Mouse (Mus musculus): Measurements from ENCODE around the gene Gdf2.
A peak's percentile ranks its signal among the peaks of the same experiment; 100 is the strongest.

Gdf2 gene

DNA sequence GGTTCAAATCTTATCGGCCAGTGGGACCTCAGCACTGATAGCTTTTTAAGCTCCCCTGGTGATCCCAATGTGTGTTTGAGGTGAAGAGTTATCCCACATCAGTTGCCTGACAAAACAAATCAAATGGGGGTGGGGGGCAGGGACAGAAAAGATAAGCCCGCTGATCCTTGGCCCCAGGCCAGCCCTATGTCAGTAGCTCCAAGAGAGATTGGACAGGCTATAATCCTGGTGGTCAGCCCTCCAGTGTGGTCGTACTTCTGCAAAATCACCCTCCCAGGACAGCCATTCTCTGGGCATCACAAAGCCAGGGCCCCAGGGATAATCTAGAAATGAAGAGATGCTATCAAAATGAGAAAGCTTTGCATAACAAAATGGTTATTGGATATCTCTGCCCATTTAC, 18.0 kb downstream of the Gdf2 start:
- no peak for DNase-seq

DNA sequence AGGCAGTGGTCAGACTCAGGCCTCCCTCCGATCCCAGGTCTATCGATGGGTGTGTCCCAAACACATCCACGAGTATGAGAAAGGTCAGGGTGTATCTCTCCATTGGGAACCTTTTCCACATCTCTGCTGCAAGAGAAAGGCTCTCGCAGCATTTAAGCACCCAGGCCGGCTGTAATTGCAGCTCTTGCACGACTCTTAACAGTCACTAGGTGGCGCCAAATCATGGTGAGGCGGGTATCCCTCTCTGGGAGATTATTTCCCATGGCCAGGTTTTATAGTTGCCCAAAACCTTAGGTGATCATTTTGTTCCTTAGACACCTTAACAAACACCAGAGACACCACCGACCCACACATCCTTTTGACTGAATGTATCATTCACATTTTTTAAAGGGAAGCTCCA, 18.5 kb downstream of the Gdf2 start:
- DNase-seq = peak; percentile 31

DNA sequence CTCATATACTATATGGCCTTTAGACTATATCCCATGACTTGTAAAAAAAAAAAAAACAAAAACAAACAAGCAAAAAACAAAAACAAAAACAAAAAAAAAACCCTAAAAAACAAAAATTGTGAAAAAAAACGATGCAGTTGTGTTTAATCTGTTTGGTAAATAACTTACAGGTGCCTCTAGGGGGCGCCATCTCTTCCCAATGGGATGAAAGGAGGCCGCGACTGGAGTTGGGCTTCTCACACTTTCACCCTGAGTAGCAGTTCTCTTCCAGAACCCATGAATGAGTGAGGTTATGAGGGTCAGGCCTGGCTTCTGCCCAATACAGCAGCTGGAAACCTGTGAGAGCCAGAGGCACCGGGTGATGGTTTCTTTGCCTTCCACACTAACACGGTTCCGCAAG, 24.8 kb downstream of the Gdf2 start:
- no peak for DNase-seq

DNA sequence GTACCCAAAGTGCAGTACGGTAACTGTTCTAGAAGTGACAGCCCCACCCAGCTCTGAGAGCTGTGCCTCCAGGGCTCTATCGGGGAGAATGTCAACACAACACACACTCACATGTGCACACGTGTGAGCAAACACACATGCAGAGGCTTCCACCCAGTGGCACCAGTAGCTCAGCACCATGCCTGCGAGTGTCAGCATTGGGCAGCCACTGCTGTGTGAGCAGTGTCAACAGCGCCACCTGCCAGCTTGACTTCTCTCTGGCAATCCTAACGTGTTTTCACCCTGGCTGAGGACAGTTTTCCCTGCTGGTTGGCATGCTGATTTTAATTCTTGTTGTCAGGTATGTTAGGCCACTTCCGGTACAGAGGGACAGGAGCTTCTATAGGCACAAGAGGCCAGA, 31.8 kb downstream of the Gdf2 start:
- no peak for DNase-seq

DNA sequence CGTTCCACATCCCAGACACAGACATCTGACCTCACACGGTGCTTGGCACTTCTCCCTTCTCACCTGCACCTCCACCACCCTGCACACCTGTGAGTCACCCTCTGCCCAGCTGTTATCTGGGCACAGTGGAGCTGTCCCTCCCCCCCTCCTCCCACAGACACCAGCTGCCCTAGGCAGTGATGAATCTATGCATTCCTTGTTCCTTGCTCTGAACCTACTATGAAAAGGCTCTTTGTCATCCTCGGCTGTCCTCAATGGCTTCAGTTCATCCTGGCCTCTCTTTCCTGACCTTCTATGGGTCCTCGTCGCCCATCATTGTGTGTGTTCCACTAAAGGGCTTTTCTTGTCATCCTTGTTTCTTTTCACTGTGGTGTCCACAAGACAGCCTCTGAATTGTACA, 33.9 kb downstream of the Gdf2 start:
- DNase-seq = no peak

DNA sequence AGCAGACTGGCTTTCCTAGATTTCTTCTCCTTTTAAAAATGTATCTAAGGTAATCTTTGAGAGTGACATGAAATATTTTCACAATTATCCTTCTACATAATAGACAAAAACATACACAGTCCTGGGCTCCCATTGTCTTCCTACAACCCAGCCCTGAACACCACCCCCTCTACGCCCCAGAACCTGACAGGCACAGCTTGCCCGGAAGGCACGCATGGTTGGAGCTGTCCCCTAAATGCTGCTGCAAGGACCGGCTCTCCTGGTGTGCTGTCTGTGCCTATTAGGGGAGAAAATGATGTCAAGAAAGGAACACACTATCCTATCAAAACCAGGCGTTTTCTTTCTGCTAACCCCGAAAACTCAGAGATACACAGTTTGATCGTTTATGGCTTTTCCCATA, 36.9 kb downstream of the Gdf2 start:
- no peak for DNase-seq

DNA sequence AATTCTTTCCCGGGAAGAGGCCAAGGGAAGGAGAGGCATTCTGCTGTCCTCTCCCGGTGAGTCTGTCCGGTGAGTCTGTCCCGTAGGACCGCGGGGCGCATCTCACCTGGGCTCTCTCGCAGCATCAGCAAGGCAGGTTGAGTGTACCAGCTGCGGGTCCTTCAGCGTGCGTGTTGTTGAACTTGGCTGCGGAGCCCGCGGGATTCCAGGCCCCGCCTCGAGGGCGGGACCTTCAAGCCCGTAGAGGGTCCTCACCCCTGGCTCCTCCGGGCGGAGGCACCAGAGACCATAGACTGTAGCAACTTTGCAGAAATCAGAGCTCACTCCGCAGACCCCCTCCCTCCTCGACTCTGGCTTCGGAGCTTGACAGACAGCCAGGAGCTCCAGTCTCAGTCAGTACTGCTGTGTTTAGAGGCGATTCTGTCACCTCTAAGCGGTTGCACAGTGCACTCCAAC, 37.8 kb downstream of the Gdf2 start, which contains the start of gene Zfp488:
Gene Zfp488 (minus strand): TSS at position 161 of the 456 bp plus-strand sequence.
- peak; percentile 35 for DNase-seq

DNA sequence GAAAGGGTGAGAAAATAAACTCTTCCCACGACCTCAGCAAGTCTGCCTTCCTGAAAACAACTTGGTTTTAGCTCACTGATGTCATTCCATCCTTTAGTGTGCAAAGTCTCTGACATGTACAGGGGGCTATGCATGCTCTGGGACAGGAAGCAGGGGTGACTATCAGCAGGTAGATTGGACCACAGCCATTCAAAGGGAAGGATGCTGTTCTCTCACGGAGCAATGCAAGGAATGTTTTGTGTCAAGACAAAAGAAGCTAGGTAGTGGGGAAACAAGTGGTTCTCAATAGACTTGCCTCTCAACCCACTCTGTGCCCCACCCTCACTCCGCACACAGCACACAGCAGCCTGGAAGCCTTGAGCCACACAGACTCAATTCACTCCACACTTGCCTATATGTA, 48.4 kb downstream of the Gdf2 start:
- DNase-seq = no peak

DNA sequence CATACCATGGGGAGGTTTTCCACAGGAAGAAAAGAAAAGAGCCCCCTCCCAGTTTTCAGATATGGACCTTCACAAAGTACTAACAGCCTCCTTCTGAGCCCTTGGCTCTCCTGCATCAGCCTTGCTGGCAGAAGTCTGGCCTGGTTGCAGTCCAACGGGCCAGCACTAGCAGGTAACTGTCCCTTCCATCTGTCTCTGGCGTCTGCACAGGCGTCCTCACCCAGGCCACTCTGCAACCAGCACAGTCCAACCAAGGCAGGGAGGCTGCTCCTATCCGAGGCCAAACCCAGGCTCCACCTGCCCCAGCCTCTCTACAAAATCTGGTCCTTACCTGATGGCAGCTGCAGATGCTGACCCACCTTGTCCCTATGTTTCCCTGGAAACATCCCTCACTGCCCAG, 51.1 kb downstream of the Gdf2 start:
- no peak for DNase-seq

DNA sequence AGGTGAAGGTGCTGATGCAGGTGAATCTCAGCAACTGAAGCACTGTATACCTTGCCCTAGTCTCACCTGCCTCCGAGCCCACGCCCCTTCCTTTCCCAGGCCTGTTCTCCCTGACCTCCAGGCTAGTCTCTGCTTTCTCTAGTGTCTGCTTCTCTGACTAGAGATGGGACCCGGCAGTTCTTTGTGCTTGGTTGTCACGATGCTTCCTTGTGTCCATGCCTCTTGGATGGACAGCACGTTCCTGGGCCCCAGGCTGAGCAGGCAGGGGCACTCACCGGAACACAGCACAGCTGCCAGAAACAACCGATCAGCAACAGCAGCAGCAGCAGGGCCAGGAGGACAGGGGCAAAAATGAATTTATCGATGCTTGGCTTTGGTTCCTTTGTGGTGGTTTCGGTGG, 52.2 kb downstream of the Gdf2 start:
- no peak for DNase-seq

DNA sequence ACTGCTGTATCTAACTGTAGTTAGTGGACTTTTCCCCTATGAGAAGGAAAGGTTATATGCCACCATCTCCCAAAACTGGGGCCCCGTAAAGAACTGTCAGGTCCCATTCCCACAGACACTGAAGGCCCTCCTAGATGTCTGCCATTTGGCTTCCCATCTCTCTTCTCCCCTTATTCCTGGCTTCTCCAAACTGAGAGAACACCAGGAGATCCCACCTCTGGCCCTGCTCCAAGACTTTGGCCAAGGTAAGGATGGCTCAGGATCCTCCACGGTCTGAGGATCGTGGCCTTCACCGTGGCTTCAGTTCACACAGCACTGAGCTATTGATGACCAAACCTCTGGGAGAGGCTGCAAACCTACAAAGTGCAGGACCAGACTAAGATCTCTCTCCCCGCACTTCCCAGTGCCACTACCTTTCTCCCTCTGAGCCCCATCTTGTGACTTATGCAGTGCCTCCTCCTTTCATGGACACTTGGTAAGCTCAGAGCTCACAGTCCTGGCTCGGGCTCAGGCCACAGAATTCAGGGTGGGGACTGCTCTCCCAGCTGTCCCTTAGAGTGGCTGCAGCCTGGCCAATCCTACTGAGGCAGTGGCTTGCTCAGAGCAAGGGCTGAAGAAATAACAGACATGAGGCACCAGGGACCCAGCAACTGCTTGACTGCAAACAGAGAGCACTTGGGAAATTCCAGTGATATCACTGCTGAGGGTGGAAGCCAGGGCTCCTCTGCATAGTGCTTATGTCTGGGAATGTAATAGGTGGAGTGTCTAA, 52.9 kb downstream of the Gdf2 start:
- no peak for DNase-seq
